Mouse (Mus musculus) limb, embryonic 15.5 days (tissue): ENCODE data around the gene Lsp1. TPM values are rescaled to one million over a fixed set of nuclear protein-coding genes. Genes with fewer than 3 reads are reported as not detected.
A peak's percentile ranks its signal among the peaks of the same experiment; 100 is the strongest.

Experiments used
- ATAC-seq: fragments of 200-750 bp; cut with Nextera tagmentation; 2 replicates; pipeline ENCODE4 v1.8.0; 2017; ENCODE audit warnings: low read depth, moderate TSS enrichment; ENCODE audit not compliant: insufficient number of reproducible peaks, low FRiP score, low TSS enrichment
- H3K27ac ChIP-seq: fragments of 300-500 bp; sonication (generic); 2 replicates; pipeline ENCODE4 v1.5.1; 2015; ENCODE audit warnings: moderate library complexity, mild to moderate bottlenecking, inconsistent platforms
- H3K27me3 ChIP-seq: fragments of 300-500 bp; sonication (generic); 2 replicates; pipeline ENCODE4 v1.6.1; 2015; ENCODE audit warnings: inconsistent platforms
- H3K36me3 ChIP-seq: fragments of 300-500 bp; sonication (generic); 2 replicates; pipeline ENCODE4 v1.6.1; 2015; ENCODE audit warnings: inconsistent platforms
- H3K4me1 ChIP-seq: fragments of 300-500 bp; sonication (generic); 2 replicates; pipeline ENCODE4 v1.6.1; 2015; ENCODE audit warnings: inconsistent platforms
- H3K4me2 ChIP-seq: fragments of 300-500 bp; sonication (generic); 2 replicates; pipeline ENCODE4 v1.6.1; 2015; ENCODE audit warnings: mild to moderate bottlenecking, inconsistent platforms
- H3K4me3 ChIP-seq: fragments of 300-500 bp; sonication (generic); 2 replicates; pipeline ENCODE4 v1.5.1; 2015; ENCODE audit warnings: mild to moderate bottlenecking, inconsistent platforms
- H3K9ac ChIP-seq: fragments of 300-500 bp; sonication (generic); 2 replicates; pipeline ENCODE4 v1.6.1; 2015; ENCODE audit warnings: inconsistent platforms
- H3K9me3 ChIP-seq: fragments of 300-500 bp; sonication (generic); 2 replicates; pipeline ENCODE4 v1.6.1; 2016; ENCODE audit warnings: inconsistent platforms
- WGBS: fragments of 180-500 bp; shearing (Covaris S2); methylation state at CpG from one replicate; pipeline ENCODE4 v1.1.7; 2015; 5-methylcytosine and 5-hydroxymethylcytosine counted together
- polyA plus RNA-seq: library from polyadenylated mRNA; unstranded; fragments of >200 nt; fragmentation: Nextera tagmentation; extraction: Ambion mirVana; gene quantifications from 2 replicates; pipeline ENCODE4 v1.2.1, GENCODE M21; 2015

Gene Lsp1
- polyA plus RNA-seq, 1 experiment from 2014 or later: 57.3 TPM

DNA sequence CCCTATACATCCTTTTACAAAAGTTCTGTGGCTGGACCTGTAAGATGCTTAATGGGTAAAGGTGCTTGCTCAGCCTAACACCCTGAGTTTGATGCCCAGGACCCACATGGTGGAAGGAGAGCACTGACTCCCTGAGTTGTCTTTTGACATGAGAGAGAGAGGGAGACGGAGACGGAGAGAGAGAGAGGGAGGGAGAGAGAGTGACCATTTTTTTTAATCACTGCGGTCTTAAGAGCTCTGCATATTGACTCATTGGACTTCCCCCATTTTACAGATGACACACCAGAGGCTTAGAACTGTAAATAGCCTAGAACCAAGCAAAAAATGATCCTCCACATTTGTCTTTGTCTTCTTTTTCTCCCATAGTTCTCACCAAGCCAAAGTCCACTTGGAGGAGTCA, 27.4 kb downstream of the Lsp1 start:
- WGBS: 67% methylated on average over 3 of the region's 3 CpGs
- peaks cover 38% of the 10 kb centered on the region for H3K36me3 ChIP-seq
- no peak overlapping the region for H3K9ac ChIP-seq
- no peak overlapping the region for H3K4me3 ChIP-seq
- peak overlapping the region; percentile 97 for H3K27ac ChIP-seq
- H3K9me3 ChIP-seq: no peaks in the 10 kb centered on the region
- no peak overlapping the region for H3K4me2 ChIP-seq
- peaks cover 64% of the 10 kb centered on the region for H3K4me1 ChIP-seq
- no peaks in the 10 kb centered on the region for H3K27me3 ChIP-seq
- no peak for ATAC-seq

DNA sequence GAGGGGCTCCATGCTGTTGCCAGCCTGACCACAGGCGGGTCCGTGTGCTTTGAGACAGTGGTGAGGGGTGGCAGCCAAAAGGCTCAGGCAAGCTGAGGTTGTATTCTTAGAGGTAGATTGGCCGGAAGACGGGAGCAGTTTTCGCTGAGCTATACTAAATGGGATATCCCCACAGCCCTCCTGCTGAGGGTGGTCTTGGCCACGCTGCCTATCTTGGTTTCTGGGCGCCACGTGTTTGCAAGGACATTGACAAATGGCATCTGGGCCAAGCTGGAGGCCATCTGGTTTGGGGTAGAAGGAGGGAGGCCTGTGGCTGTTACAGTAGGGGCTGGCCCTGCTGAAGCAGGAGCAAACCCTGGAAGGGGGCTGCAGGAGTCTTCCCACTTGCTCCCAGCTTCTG, 32.9 kb downstream of the Lsp1 start:
- Histone ChIP-seq H3K27ac (peak overlapping the region; percentile 62), H3K4me2 (no peak overlapping the region), H3K4me1 (peaks cover 16% of the 10 kb centered on the region), H3K4me3 (no peak overlapping the region), H3K9me3 (no peaks in the 10 kb centered on the region), H3K27me3 (no peaks in the 10 kb centered on the region), H3K36me3 (peaks cover 35% of the 10 kb centered on the region), H3K9ac (no peak overlapping the region)
- no peak for ATAC-seq
- WGBS: 44% methylated on average over 8 of the region's 8 CpGs

- no peak overlapping the region for H3K4me2 ChIP-seq
- no peak overlapping the region for H3K4me3 ChIP-seq
- peaks cover 18% of the 10 kb centered on the region for H3K4me1 ChIP-seq
- H3K27me3 ChIP-seq: no peaks in the 10 kb centered on the region
- H3K9me3 ChIP-seq: no peaks in the 10 kb centered on the region
- 0 out of 2 replicates have a peak overlapping the region, but pooled peaks have one; percentile 11 for H3K27ac ChIP-seq
- H3K36me3 ChIP-seq: peaks cover 12% of the 10 kb centered on the region; the same call in 1 of the 2 replicates
- ATAC-seq: no peak
- no peak overlapping the region for H3K9ac ChIP-seq
- 83% methylated on average over 3 of the region's 3 CpGs for WGBS
These were observed 35.5 kb downstream of the Lsp1 start for GRCm38 (mm10) chr7:142496158-142496557.

GRCm38 (mm10) chr7:142496800-142497199, 36.2 kb downstream of the Lsp1 start:
- ATAC-seq: no peak
- H3K4me1 ChIP-seq: peaks cover 18% of the 10 kb centered on the region
- no peak overlapping the region for H3K4me2 ChIP-seq
- H3K9ac ChIP-seq: no peak overlapping the region
- no peak overlapping the region for H3K27ac ChIP-seq
- H3K27me3 ChIP-seq: no peaks in the 10 kb centered on the region
- H3K9me3 ChIP-seq: no peaks in the 10 kb centered on the region
- H3K4me3 ChIP-seq: no peak overlapping the region
- WGBS: 89% methylated on average over 5 of the region's 5 CpGs
- peaks cover 7% of the 10 kb centered on the region; the same call in 1 of the 2 replicates for H3K36me3 ChIP-seq

DNA sequence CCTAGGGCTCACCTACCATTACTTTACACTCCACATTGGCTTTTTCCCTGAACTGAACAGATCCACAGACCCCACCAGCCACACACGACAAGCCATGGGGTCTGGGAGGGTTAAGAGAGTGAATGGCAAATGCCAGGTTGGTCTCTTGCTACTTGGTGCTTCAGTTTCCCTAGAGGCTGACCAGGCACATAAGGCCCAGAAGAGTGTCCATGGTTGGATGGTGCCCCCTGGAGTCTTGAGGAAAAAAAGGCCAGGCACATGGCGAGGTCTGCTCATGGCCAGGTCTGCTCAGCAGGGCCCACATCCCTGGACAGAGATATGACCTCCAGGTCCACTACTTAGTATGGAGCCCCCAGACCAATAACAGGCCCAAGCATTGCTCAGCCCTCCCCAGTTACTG, 37.2 kb downstream of the Lsp1 start:
- WGBS: 93% methylated on average over 2 of the region's 2 CpGs
- no peak overlapping the region for H3K4me3 ChIP-seq
- peaks cover 17% of the 10 kb centered on the region for H3K4me1 ChIP-seq
- no peak overlapping the region for H3K27ac ChIP-seq
- no peak for ATAC-seq
- no peaks in the 10 kb centered on the region for H3K9me3 ChIP-seq
- no peak overlapping the region for H3K9ac ChIP-seq
- no peak overlapping the region for H3K4me2 ChIP-seq
- no peaks in the 10 kb centered on the region for H3K36me3 ChIP-seq
- H3K27me3 ChIP-seq: no peaks in the 10 kb centered on the region

DNA sequence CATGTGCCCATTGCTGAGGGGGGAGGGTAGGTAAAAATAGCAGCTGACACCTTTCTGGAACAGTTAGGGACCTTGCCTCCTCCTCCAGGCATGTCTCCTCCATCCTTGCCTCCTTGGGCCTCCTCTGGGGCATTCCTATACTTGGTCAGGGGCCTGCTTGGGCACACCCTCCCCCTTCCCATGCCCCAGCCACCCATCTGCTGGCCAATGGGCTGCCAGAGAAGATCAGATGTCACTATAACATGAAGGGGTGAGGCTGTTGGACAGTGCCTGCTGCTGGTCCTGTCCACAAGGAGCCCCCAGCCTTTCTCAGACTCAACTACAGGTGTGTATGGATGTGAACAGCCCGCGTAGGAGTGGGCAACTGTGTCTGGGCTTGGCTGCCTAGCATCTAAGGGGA, 38.0 kb downstream of the Lsp1 start, which contains the start of gene Tnnt3:
TSS of gene Tnnt3 (plus strand) at position 262 of the 400 bp plus-strand sequence.
- no peak within 1 kb of the TSS for H3K9ac ChIP-seq
- no peaks in the 10 kb centered on the region for H3K27me3 ChIP-seq
- H3K4me1 ChIP-seq: peaks cover 12% of the 10 kb centered on the region
- H3K27ac ChIP-seq: peak within 1 kb of the TSS; percentile 50
- 72% methylated on average over 2 of the region's 2 CpGs for WGBS
- H3K9me3 ChIP-seq: no peaks in the 10 kb centered on the region
- H3K4me3 ChIP-seq: no peak within 1 kb of the TSS
- H3K36me3 ChIP-seq: no peaks in the 10 kb centered on the region
- ATAC-seq: no peak
- H3K4me2 ChIP-seq: no peak within 1 kb of the TSS

GRCm38 (mm10) chr7:142499010-142499721, 38.6 kb downstream of the Lsp1 start:
- Histone ChIP-seq H3K4me3 (no peak overlapping the region), H3K9me3 (no peaks in the 10 kb centered on the region), H3K27ac (peak overlapping the region; percentile 50; the same call in 1 of the 2 replicates), H3K4me2 (no peak overlapping the region), H3K27me3 (no peaks in the 10 kb centered on the region), H3K9ac (no peak overlapping the region), H3K4me1 (peaks cover 7% of the 10 kb centered on the region), H3K36me3 (no peaks in the 10 kb centered on the region)
- WGBS: 63% methylated on average over 5 of the region's 5 CpGs
- ATAC-seq: no peak

DNA sequence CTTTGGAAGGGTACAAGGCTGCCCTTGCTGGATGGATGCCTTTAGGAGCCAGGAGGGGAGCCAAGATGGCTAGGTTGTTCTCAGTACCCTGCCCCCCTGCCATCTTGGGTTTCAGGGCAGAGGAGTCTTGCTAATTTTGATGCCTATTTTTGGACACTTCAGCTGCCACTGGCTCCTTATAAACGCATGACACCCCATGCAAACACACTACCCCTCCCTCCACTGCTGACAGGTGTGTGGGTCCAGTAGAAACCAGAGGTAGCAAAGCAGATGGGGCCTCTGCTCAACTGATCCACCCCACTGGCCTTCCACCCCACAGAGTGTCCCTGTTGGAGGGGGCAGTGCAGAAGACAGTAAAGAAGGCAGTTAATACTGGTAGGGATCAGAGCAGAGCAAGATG, 39.4 kb downstream of the Lsp1 start:
- H3K4me1 ChIP-seq: peaks cover 10% of the 10 kb centered on the region
- no peak for ATAC-seq
- H3K27ac ChIP-seq: peak overlapping the region; percentile 50
- no peaks in the 10 kb centered on the region for H3K9me3 ChIP-seq
- H3K4me2 ChIP-seq: no peak overlapping the region
- no peaks in the 10 kb centered on the region for H3K36me3 ChIP-seq
- no peak overlapping the region for H3K9ac ChIP-seq
- H3K4me3 ChIP-seq: no peak overlapping the region
- 87% methylated on average over 1 of the region's 1 CpGs for WGBS
- no peaks in the 10 kb centered on the region for H3K27me3 ChIP-seq

- Histone ChIP-seq H3K4me1 (peaks cover 40% of the 10 kb centered on the region), H3K27ac (no peak overlapping the region), H3K9ac (no peak overlapping the region), H3K36me3 (no peaks in the 10 kb centered on the region), H3K4me3 (no peak overlapping the region), H3K4me2 (no peak overlapping the region), H3K27me3 (no peaks in the 10 kb centered on the region), H3K9me3 (no peaks in the 10 kb centered on the region)
- WGBS: 64% methylated on average over 4 of the region's 4 CpGs
- ATAC-seq: no peak
These were observed 42.6 kb downstream of the Lsp1 start for GRCm38 (mm10) chr7:142503206-142503605.

GRCm38 (mm10) chr7:142505942-142506341, 45.3 kb downstream of the Lsp1 start:
- ATAC-seq: no peak

DNA sequence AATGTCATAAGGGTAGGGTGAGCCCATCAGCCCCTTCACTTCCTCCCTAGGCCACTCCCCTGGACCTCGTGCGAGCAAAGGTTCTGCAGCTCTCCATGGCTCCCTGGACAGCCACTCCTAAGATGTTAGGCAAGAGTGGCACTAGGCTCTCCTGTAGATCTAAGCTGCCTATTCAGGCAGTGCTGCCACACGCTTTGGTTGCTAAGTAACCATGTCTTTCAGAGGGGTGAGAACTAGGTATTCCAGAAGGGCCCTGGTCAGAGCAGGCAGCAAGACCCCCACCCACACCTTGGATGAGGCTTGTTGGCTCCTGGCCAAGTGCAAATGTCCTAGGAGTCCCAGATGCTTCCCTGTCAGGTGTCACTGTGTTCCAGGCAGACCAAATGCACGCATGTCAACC, 45.9 kb downstream of the Lsp1 start:
- whole genome bisulfite sequencing: 54% methylated on average over 4 of the region's 4 CpGs
- no peak overlapping the region for H3K9ac ChIP-seq
- no peaks in the 10 kb centered on the region for H3K27me3 ChIP-seq
- no peak overlapping the region for H3K4me2 ChIP-seq
- H3K9me3 ChIP-seq: no peaks in the 10 kb centered on the region
- H3K4me1 ChIP-seq: peaks cover 59% of the 10 kb centered on the region
- peak overlapping the region; percentile 67 for H3K27ac ChIP-seq
- no peaks in the 10 kb centered on the region for H3K36me3 ChIP-seq
- ATAC-seq: no peak
- no peak overlapping the region for H3K4me3 ChIP-seq

More at GRCm38 (mm10) chr7:142505942-142506341, 45.3 kb downstream of the Lsp1 start:
- Histone ChIP-seq H3K27ac (peak overlapping the region; percentile 67), H3K9ac (no peak overlapping the region), H3K27me3 (no peaks in the 10 kb centered on the region), H3K9me3 (no peaks in the 10 kb centered on the region), H3K4me2 (no peak overlapping the region), H3K4me3 (no peak overlapping the region), H3K36me3 (no peaks in the 10 kb centered on the region), H3K4me1 (peaks cover 54% of the 10 kb centered on the region)
- 17% methylated on average over 2 of the region's 2 CpGs for WGBS

DNA sequence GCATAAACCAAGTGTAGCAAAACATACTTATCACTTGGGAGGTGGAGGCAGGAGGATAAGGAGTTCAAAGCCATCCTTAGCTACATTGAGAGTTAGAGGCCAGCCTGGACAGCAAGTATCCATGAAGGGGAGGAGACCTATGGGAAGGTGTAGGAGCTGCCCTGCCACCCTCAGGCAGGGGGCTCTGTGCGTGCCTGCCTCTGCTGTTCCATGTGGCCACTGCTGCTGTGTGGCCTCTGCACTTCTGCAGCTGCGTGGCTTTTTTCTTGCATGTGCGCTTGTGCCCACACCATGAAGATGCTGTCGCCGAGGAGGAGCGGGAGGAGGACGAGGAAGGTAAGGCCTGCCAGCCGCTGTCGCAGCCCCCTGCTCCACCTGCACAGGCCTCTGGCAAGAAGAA, 46.8 kb downstream of the Lsp1 start:
- Histone ChIP-seq H3K27ac (peak overlapping the region; percentile 67; the same call in 1 of the 2 replicates), H3K27me3 (no peaks in the 10 kb centered on the region), H3K9ac (no peak overlapping the region), H3K36me3 (no peaks in the 10 kb centered on the region), H3K9me3 (no peaks in the 10 kb centered on the region), H3K4me3 (no peak overlapping the region), H3K4me2 (no peak overlapping the region), H3K4me1 (peaks cover 59% of the 10 kb centered on the region)
- WGBS: 88% methylated on average over 9 of the region's 9 CpGs
- ATAC-seq: no peak
